Mouse (Mus musculus) CD4-positive helper T cell, adult 2 months (primary cell): ENCODE data around the gene Cfap299.

ENCODE experiments used
- DNase-seq: peaks from one replicate; pipeline ENCODE4 v3.0.0-alpha.2; 2012; ENCODE audit warnings: low read depth, missing footprints, low spot score

Gene Cfap299

DNA sequence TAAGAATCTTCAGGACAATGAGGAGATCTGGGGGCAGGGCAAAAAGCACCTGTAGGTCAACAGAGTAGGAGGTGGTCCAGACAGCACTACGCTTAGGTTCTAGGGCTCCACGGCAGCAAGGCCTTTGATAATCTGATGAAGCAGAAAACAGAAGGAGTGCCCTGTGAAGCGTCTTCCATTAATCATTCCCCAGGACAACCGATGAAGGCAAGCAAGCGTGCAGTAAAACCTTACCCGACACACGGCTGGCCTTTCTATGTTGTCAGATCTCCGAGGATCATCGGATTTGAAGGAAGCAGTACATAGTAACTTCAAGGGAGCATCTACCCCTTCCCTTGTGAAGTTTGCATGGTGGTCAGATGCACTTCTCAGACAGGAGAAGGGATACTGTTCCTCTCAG is 478.8 kb downstream of the Cfap299 start:
- no peak for DNase-seq

DNA sequence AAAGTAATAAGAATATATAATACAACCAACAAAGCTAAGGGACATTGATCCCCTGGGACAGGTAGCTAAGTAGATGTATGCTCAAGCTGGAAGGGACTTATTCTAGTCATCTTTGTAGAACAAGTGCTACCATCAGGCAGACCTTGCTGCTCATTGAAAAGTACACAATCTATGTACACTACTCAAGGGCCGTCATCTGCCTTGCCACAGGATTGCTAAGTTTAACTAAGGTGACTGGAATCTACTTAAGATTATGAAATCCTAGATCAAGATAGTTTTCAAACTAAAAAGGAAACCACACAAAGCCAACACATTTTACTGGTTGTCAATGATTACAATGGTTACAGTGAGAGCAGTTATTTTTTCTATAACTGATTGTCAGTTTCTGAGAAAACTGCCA is 483.3 kb downstream of the Cfap299 start:
- no peak for DNase-seq

GRCm38 (mm10) chr5:98815269-98815668 is 486.2 kb downstream of the Cfap299 start:
- DNase-seq = no peak

DNA sequence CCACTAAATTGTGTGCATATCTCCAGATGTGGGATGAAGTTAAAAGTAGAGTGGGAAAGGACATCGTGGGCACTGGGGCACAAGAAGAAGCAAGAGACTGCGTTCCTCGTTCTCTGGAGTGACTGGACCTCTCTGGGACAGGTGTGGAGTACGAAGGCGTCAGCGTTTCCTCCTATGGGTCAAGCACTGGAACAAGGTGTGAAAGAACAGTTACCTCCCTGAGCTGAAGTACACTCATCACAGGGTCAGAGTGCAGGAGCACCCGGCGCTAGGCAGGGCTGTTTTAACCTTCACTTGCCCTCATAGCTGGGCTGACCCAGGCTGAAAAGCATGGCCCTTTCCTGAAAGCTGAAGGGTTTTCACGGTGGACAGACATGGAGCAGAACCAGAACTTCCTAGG is 504.7 kb downstream of the Cfap299 start:
- DNase-seq = no peak

- DNase-seq = no peak
Observed at GRCm38 (mm10) chr5:98834300-98834699, 505.2 kb downstream of the Cfap299 start.

GRCm38 (mm10) chr5:98842600-98843310 is 513.7 kb downstream of the Cfap299 start:
- no peak for DNase-seq

DNA sequence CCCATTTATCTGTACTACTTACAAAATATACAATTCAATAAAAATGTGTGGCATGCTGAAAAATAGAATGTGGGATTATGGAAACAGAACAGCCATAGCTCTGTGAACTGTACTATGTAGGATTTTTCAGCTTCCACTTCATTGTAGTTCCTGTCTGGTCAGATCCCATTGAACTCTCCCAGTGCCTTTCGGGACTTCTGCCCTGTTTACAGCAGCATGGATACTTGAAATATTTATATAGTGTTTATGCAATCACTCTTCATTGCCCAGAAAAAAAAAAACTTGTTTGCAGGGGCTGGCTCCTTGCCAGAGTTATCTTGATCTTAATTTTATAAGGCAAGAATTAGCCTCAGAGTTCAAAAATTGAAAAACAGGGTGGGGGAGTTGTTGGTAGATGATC is 515.6 kb downstream of the Cfap299 start:
- no peak for DNase-seq
